Mouse (Mus musculus): ENCODE measurements around the gene Olfr50. TPM values are rescaled to one million over a fixed set of nuclear protein-coding genes. Genes with fewer than 3 reads are reported as not detected.

Gene Olfr50
- not detected in 2 replicates for polyA plus RNA-seq (2012; rRNA removed)

DNA sequence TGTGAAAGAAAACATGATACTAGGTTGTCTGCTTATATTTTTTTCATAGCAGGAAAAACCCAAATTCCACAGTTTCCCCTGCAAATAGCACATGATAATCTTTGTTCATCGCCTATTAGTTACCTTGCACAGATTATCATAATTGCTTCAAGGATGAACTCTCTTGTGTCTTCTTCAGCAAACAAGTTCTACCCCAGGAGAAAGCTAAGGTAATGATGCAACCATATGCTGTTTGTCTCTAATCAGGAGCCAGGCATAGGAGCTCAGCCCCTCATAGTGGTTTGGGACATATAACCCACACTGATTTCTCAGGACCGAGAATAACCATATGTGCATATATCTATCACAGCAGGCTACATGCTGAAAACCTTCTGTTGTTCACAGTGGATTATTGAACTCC is at the start of gene Olfr50:
TSS of gene Olfr50 (plus strand) at position 301 of the 400 bp plus-strand sequence.
- no peak for DNase-seq (ENCODE audit: low spot score)

- no peak for DNase-seq (ENCODE audit: low spot score)
These were observed 6.4 kb upstream of the Olfr50 start, which contains the start of gene Olfr348 for GRCm38 (mm10) chr2:36783976-36784375. Olfr348 (plus strand) TSS chr2:36784276.

- DNase-seq (ENCODE audit: low spot score), result no peak
These were observed 26.6 kb downstream of the Olfr50 start, which contains the start of gene Olfr3 for GRCm38 (mm10) chr2:36816932-36817331. Olfr3 (minus strand) TSS chr2:36817032.

GRCm38 (mm10) chr2:36846010-36846409 is 55.7 kb downstream of the Olfr50 start, which contains the start of gene Olfr350:
Olfr350 (plus strand) TSS chr2:36846310.
- no peak for DNase-seq (ENCODE audit: low spot score)

Other genes with a start within 250 kb of the Olfr50 start
- gene Olfr344, start 223.9 kb upstream of the Olfr50 start, polyA plus RNA-seq (2012; rRNA removed), result not detected in 2 replicates
- not detected in 2 replicates for gene Olfr345, start 150.5 kb upstream of the Olfr50 start, polyA plus RNA-seq (2012; rRNA removed)
- not detected in 2 replicates for gene Olfr346, start 104.8 kb upstream of the Olfr50 start, polyA plus RNA-seq (2012; rRNA removed)
- gene Olfr347, start 58.6 kb upstream of the Olfr50 start, polyA plus RNA-seq (2012; rRNA removed), result not detected in 2 replicates
- gene Olfr348, start 6.3 kb upstream of the Olfr50 start, polyA plus RNA-seq (2012; rRNA removed), result not detected in 2 replicates
- gene Olfr3, start 26.5 kb downstream of the Olfr50 start, polyA plus RNA-seq (2012; rRNA removed), result not detected in 2 replicates
- not detected in 2 replicates for gene Olfr350, start 55.8 kb downstream of the Olfr50 start, polyA plus RNA-seq (2012; rRNA removed)
- not detected in 2 replicates for gene Olfr351, start 72.1 kb downstream of the Olfr50 start, polyA plus RNA-seq (2012; rRNA removed)
- gene Olfr352, start 77.9 kb downstream of the Olfr50 start, polyA plus RNA-seq (2012; rRNA removed), result not detected in 2 replicates
- gene Olfr353, start 102.4 kb downstream of the Olfr50 start, polyA plus RNA-seq (2012; rRNA removed), result not detected in 2 replicates
- not detected in 2 replicates for gene Olfr354, start 115.1 kb downstream of the Olfr50 start, polyA plus RNA-seq (2012; rRNA removed)
- gene Olfr355, start 138.4 kb downstream of the Olfr50 start, polyA plus RNA-seq (2012; rRNA removed), result not detected in 2 replicates
- not detected in 2 replicates for gene Olfr356, start 146.6 kb downstream of the Olfr50 start, polyA plus RNA-seq (2012; rRNA removed)
- not detected in 2 replicates for gene Olfr357, start 203.3 kb downstream of the Olfr50 start, polyA plus RNA-seq (2012; rRNA removed)
- not detected in 2 replicates for gene Olfr358, start 218.8 kb downstream of the Olfr50 start, polyA plus RNA-seq (2012; rRNA removed)